Mouse (Mus musculus) midbrain, embryonic 11.5 days (tissue): ENCODE measurements around the gene Gcnt1. TPM values are rescaled to one million over a fixed set of nuclear protein-coding genes. Genes with fewer than 3 reads are reported as not detected.

ENCODE experiments used
- ATAC-seq: fragments of 200-750 bp; cut with Nextera tagmentation; 2 replicates; pipeline ENCODE4 v1.8.0; 2017; ENCODE audit warnings: moderate TSS enrichment, moderate library complexity; ENCODE audit not compliant: low FRiP score
- DNase-seq: peaks from one replicate; pipeline ENCODE4 v3.0.0; 2015; ENCODE audit warnings: low spot score; ENCODE audit errors: missing footprints
- H3K27ac ChIP-seq: fragments of 300-500 bp; sonication (generic); 2 replicates; pipeline ENCODE4 v1.5.1; 2014; ENCODE audit warnings: low read depth, low read length
- H3K27me3 ChIP-seq: fragments of 300-500 bp; sonication (generic); 2 replicates; pipeline ENCODE4 v1.6.1; 2014; ENCODE audit warnings: mild to moderate bottlenecking, low read length, moderate library complexity, mixed read lengths; ENCODE audit not compliant: control insufficient read depth, insufficient read depth
- H3K36me3 ChIP-seq: fragments of 300-500 bp; sonication (generic); 2 replicates; pipeline ENCODE4 v1.6.1; 2014; ENCODE audit warnings: mild to moderate bottlenecking, low read length, moderate library complexity, mixed read lengths; ENCODE audit not compliant: control insufficient read depth, insufficient read depth
- H3K4me1 ChIP-seq: fragments of 300-500 bp; sonication (generic); 2 replicates; pipeline ENCODE4 v1.6.1; 2014; ENCODE audit warnings: low read length; ENCODE audit not compliant: control insufficient read depth, insufficient read depth
- H3K4me2 ChIP-seq: fragments of 300-500 bp; sonication (generic); 2 replicates; pipeline ENCODE4 v1.6.1; 2014; ENCODE audit warnings: mild to moderate bottlenecking, moderate library complexity
- H3K4me3 ChIP-seq: fragments of 300-500 bp; sonication (generic); 2 replicates; pipeline ENCODE4 v1.5.1; 2014; ENCODE audit warnings: low read depth, low read length
- H3K9ac ChIP-seq: fragments of 300-500 bp; sonication (generic); 2 replicates; pipeline ENCODE4 v1.6.1; 2014; ENCODE audit warnings: low read length
- H3K9me3 ChIP-seq: fragments of 300-500 bp; sonication (generic); 2 replicates; pipeline ENCODE4 v1.6.1; 2016; ENCODE audit warnings: low read length; ENCODE audit not compliant: control insufficient read depth
- WGBS: fragments of 180-500 bp; shearing (Covaris S2); extraction: QIAGEN DNeasy Blood & Tissue Kit; methylation state at CpG from one replicate; pipeline ENCODE4 v1.1.7; 2014; 5-methylcytosine and 5-hydroxymethylcytosine counted together
- polyA plus RNA-seq: library from polyadenylated mRNA; unstranded; fragments of >200 nt; fragmentation: Nextera tagmentation; extraction: Ambion mirVana; gene quantifications from 2 replicates; pipeline ENCODE4 v1.2.1, GENCODE M21; 2014

Gcnt1 gene
- polyA plus RNA-seq, 1 experiment from 2014 or later = 4.2 TPM

GRCm38 (mm10) chr19:17323006-17323688 is 49.5 kb downstream of the Gcnt1 start:
- DNase-seq (no peak), ATAC-seq (no peak)
- no peak overlapping the region for H3K9ac ChIP-seq
- no peaks in the 10 kb centered on the region for H3K36me3 ChIP-seq
- no peaks in the 10 kb centered on the region for H3K27me3 ChIP-seq
- H3K4me3 ChIP-seq = no peak overlapping the region
- H3K4me2 ChIP-seq = no peak overlapping the region
- H3K9me3 ChIP-seq = no peaks in the 10 kb centered on the region
- H3K27ac ChIP-seq = no peak overlapping the region
- H3K4me1 ChIP-seq = no peaks in the 10 kb centered on the region
- 92% methylated on average over 11 of the region's 11 CpGs for WGBS

GRCm38 (mm10) chr19:17319770-17320169 is 52.9 kb downstream of the Gcnt1 start:
- DNase-seq = no peak
- no peak overlapping the region for H3K4me3 ChIP-seq
- no peaks in the 10 kb centered on the region for H3K36me3 ChIP-seq
- H3K4me2 ChIP-seq = no peak overlapping the region
- ATAC-seq = no peak
- WGBS = 85% methylated on average over 4 of the region's 4 CpGs
- H3K4me1 ChIP-seq = no peaks in the 10 kb centered on the region
- H3K9ac ChIP-seq = no peak overlapping the region
- no peak overlapping the region for H3K27ac ChIP-seq
- H3K9me3 ChIP-seq = no peaks in the 10 kb centered on the region
- no peaks in the 10 kb centered on the region for H3K27me3 ChIP-seq

GRCm38 (mm10) chr19:17318733-17319132 is 53.9 kb downstream of the Gcnt1 start:
- Histone ChIP-seq H3K9me3 (no peaks in the 10 kb centered on the region), H3K36me3 (no peaks in the 10 kb centered on the region), H3K27me3 (no peaks in the 10 kb centered on the region), H3K4me1 (no peaks in the 10 kb centered on the region), H3K27ac (no peak overlapping the region), H3K4me2 (no peak overlapping the region), H3K4me3 (no peak overlapping the region), H3K9ac (no peak overlapping the region)
- DNase-seq (no peak), ATAC-seq (no peak)
- WGBS = 53% methylated on average over 3 of the region's 3 CpGs

GRCm38 (mm10) chr19:17316311-17317003 is 56.2 kb downstream of the Gcnt1 start:
- H3K27ac ChIP-seq = no peak overlapping the region
- no peak overlapping the region for H3K9ac ChIP-seq
- H3K27me3 ChIP-seq = no peaks in the 10 kb centered on the region
- H3K4me2 ChIP-seq = no peak overlapping the region
- DNase-seq (no peak), ATAC-seq (no peak)
- H3K4me1 ChIP-seq = no peaks in the 10 kb centered on the region
- 77% methylated on average over 2 of the region's 2 CpGs for WGBS
- H3K4me3 ChIP-seq = no peak overlapping the region
- H3K9me3 ChIP-seq = no peaks in the 10 kb centered on the region
- no peaks in the 10 kb centered on the region for H3K36me3 ChIP-seq

- no peaks in the 10 kb centered on the region for H3K9me3 ChIP-seq
- no peaks in the 10 kb centered on the region for H3K27me3 ChIP-seq
- WGBS = 79% methylated on average over 2 of the region's 2 CpGs
- H3K4me2 ChIP-seq = no peak overlapping the region
- no peak overlapping the region for H3K4me3 ChIP-seq
- H3K27ac ChIP-seq = no peak overlapping the region
- ATAC-seq (no peak), DNase-seq (no peak)
- no peaks in the 10 kb centered on the region for H3K4me1 ChIP-seq
- no peaks in the 10 kb centered on the region for H3K36me3 ChIP-seq
- H3K9ac ChIP-seq = no peak overlapping the region
Observed at GRCm38 (mm10) chr19:17314451-17314850, 58.2 kb downstream of the Gcnt1 start.

GRCm38 (mm10) chr19:17313766-17314165 is 58.9 kb downstream of the Gcnt1 start:
- no peak for DNase-seq
- Histone ChIP-seq H3K4me1 (no peaks in the 10 kb centered on the region), H3K4me3 (no peak overlapping the region), H3K27me3 (no peaks in the 10 kb centered on the region), H3K36me3 (no peaks in the 10 kb centered on the region), H3K9me3 (no peaks in the 10 kb centered on the region), H3K27ac (no peak overlapping the region), H3K9ac (no peak overlapping the region), H3K4me2 (no peak overlapping the region)
- 72% methylated on average over 1 of the region's 1 CpGs for WGBS
- ATAC-seq = no peak

- H3K9ac ChIP-seq = no peak overlapping the region
- H3K4me3 ChIP-seq = no peak overlapping the region
- no peak for DNase-seq
- H3K4me2 ChIP-seq = no peak overlapping the region
- whole genome bisulfite sequencing = 87% methylated on average over 5 of the region's 5 CpGs
- no peaks in the 10 kb centered on the region for H3K9me3 ChIP-seq
- no peak overlapping the region for H3K27ac ChIP-seq
- H3K4me1 ChIP-seq = no peaks in the 10 kb centered on the region
- no peaks in the 10 kb centered on the region for H3K36me3 ChIP-seq
- ATAC-seq = no peak
- no peaks in the 10 kb centered on the region for H3K27me3 ChIP-seq
Observed at GRCm38 (mm10) chr19:17312671-17313180, 59.9 kb downstream of the Gcnt1 start.

GRCm38 (mm10) chr19:17311501-17311900 is 61.1 kb downstream of the Gcnt1 start:
- no peaks in the 10 kb centered on the region for H3K4me1 ChIP-seq
- 85% methylated on average over 1 of the region's 1 CpGs for WGBS
- H3K36me3 ChIP-seq = no peaks in the 10 kb centered on the region
- ATAC-seq (no peak), DNase-seq (no peak)
- H3K27me3 ChIP-seq = no peaks in the 10 kb centered on the region
- H3K9ac ChIP-seq = no peak overlapping the region
- no peak overlapping the region for H3K4me2 ChIP-seq
- no peaks in the 10 kb centered on the region for H3K9me3 ChIP-seq
- no peak overlapping the region for H3K4me3 ChIP-seq
- H3K27ac ChIP-seq = no peak overlapping the region

GRCm38 (mm10) chr19:17311031-17311430 is 61.6 kb downstream of the Gcnt1 start:
- Histone ChIP-seq H3K9ac (no peak overlapping the region), H3K36me3 (no peaks in the 10 kb centered on the region), H3K4me2 (no peak overlapping the region), H3K9me3 (no peaks in the 10 kb centered on the region), H3K27ac (no peak overlapping the region), H3K27me3 (no peaks in the 10 kb centered on the region), H3K4me3 (no peak overlapping the region), H3K4me1 (no peaks in the 10 kb centered on the region)
- DNase-seq (no peak), ATAC-seq (no peak)
- WGBS = 80% methylated on average over 2 of the region's 2 CpGs
